Mouse (Mus musculus) megakaryocyte-erythroid progenitor cell, adult 5-6 weeks (primary cell): ENCODE measurements around the gene Akap13. TPM values are rescaled to one million over a fixed set of nuclear protein-coding genes. Genes with fewer than 3 reads are reported as not detected.

ENCODE experiments used
- ATAC-seq: replicated peaks from 2 replicates; pipeline ENCODE4 v1.8.0; 2016; ENCODE audit warnings: mild to moderate bottlenecking, inconsistent platforms; ENCODE audit not compliant: severe bottlenecking, poor library complexity, low FRiP score, low TSS enrichment
- total RNA-seq, 2 experiments: library from RNA; stranded (forward) in 1 of 2; stranded (reverse) in 1 of 2; fragments of 200-1000, 215-1000 nt in 1 of 2; fragments of >200 nt in 1 of 2; fragmentation: Nextera tagmentation in 1 of 2; gene quantifications; 2 replicates each; pipeline ENCODE4 v1.2.3; 2014 to 2017

Akap13 gene
- total RNA-seq, 2 experiments from 2014 or later, result 63.3 to 74.9 TPM

DNA sequence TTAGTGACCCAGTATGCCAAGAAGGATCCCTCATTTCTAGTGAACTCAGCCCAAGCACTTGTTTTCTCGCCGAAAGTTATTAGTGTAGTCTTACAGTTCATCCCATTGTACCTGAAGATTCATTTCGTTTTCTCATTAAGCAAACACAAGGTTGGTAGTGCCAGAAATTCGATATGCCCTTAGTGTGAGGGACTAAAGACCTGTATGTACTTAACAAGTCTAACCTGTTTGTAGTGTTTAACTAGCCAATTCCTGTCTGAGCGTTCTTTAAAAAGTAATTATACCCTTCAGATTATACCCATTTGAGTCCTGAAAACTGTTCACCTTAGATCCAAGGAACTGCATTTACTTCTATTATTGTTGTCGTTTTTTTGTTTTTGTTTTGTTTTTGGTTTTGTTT, 130.1 kb downstream of the Akap13 start:
- no peak for ATAC-seq

DNA sequence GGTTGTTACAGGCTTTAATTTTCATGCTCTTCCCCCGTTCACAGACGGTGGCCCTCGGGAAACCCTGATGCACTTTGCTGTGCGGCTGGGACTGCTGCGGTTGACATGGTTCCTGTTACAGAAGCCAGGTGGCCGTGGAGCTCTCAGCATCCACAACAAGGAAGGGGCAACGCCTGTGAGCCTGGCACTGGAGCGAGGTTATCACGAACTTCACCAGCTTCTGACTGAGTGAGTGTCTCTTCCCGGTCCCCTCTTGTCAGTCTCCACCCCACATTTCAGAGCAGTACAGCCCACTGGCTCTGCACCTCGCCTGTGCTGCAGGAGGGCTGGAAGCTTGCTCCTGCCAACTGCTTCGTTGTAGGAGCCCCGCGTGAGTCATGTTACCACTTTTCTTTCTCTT, 130.8 kb downstream of the Akap13 start:
- peak; percentile 90 for ATAC-seq

DNA sequence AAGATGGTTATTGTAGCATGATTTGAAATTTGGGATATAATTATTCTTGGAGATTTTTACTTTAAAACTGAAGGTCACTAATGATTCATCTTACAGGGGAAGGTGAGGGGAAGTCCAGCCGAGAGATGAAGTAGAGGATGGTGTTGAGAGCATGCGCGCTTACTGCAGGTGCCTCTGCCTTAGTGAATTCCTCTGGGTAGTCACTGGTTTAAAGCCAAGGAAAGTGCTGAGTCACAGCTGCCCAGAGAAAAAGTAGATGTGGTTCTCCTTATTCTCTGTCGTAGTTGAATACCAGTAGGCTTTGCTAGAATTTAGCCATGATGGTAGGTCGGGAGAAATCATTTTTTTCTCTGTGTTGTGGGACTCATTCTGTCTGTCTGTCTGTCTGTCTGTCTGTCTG, 132.4 kb downstream of the Akap13 start:
- peak; percentile 48; the same call in 1 of the 2 replicates for ATAC-seq

DNA sequence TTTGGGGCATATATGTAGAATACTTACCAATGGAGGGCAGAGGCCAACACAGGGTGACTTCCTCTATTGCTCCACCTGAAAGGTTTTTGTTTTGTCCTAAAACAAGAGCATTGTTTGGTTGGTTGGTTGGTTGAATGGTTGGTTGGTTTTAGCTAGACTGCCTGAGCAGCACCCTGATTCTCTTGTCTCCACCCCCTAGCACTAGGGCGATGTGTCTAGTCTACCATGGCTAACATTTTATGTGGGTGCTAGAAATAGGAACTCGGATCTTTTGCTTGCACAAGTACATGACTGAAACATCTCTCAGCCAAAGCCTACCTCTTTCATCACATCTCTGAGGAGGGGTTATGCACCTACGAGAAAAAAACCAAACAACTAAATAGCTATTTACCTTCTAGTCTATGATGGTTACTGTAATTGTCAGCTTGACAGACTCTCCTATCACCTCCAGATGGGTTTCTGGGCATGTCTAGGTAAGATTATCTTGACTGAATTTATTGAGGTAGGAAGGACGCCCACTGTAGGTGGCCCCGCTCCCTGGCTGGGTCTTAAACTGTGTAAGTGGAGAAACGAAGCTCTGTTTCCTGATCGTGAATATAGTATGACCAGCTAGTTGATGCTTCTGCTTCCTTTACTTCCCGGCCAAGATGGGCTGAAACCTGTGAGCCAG, 134.1 kb downstream of the Akap13 start:
- peak; percentile 43 for ATAC-seq

DNA sequence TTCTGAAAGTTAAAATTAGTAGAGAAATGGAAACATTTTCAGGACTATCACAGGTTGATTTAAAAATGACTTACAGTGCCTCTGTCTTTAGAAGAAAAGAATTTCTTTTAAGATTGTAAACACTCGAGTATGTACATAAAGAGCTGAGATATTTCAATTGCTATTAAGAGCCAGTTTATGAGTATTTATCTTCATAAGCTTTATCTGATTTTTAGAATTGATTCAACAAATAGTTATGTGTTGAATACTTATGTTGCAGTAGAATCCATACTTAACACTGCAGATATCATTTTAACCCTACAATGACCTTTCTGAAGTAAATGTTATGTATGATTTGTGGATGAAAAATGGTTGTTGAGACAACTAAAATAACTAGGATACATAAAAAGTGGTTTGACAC, 136.6 kb downstream of the Akap13 start:
- ATAC-seq, result no peak

DNA sequence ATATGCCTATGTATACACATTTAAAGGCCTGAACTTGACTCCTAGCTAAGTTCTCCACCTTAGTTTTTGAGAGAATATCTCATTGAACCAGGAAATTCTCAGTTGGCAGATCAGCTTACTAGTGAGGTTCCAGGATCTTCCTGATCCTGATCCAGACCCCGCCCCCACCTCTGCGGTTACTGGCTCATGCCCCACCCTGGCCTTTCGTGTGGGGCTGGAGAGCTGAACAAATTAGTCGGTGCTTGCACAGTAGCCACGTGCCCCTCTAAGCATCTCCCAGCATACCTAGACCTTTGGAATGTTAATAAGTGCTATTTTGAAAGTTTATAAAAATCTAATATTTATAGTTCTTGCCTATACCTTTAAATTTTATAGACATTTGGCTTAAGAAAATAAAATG, 139.5 kb downstream of the Akap13 start:
- no peak for ATAC-seq

DNA sequence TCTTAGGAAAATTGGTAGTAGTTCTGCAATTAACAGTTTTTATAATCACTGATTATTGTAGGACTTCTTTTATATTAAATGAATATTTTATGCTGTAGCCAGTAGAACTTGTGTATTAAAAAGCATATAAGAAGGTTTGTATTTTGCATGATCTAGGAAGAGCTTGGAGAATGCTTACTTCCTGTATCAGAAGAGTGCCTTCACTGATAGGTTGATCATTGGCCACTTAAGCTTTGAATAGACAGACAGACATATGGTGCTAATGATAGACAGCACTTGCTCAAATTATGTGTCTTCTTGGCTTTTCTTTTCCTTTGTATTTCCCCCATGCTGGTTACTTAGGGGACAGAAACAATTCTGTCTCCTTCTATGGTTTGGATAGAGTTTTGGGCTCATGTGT, 139.9 kb downstream of the Akap13 start:
- ATAC-seq, result peak; percentile 30

DNA sequence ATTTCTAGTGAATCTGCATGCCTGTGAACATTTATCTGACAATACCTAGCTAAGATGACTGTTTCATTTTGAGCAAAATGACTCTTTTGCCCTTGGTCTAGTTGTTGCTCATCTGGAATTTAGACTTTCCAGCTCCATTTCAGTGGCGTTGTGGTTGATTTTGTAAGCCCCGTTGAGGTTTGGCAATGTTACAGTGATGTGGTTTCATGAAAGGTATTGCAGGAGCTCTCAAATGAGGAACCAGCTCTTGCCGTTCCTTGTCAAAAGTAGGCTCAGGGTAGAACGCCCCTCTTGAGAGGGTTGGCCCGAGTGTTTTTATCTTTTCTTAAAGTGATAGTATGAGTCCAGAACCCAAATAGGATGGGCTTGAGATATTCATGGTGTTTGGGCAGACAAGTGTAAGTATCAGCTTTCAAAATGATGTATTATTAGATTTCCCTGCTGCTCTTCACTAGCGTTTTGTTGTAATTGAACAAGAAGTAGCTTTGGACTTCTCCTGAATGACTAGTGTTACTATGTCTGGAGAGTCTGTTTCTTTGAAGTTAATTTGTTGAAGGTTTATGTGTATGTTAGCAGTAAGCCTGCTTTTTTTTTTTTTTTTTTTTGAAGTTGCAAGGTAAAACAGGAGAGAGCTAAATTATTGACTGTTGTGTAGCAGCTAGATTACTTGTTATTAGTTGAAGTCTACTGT, 140.9 kb downstream of the Akap13 start:
- peak; percentile 60 for ATAC-seq

DNA sequence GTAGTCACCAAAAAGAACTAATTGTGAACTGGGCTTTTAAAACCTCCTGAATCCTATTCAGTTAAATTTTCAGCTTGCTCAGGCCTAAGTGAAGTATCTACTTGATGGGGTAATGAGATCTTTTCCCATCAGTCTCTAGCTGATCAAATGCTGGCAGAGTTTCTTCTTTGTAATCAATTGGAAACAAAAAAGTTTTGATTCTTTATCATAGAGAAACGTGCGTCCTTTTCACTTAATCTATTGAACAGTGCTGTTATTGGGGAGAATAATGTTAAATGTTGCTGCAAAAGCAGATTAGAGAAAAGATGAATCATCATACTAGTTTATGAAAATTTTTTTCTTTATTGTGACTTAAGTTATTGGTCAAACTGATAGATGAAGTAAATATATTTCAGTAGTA, 142.5 kb downstream of the Akap13 start:
- ATAC-seq, result peak; percentile 47

DNA sequence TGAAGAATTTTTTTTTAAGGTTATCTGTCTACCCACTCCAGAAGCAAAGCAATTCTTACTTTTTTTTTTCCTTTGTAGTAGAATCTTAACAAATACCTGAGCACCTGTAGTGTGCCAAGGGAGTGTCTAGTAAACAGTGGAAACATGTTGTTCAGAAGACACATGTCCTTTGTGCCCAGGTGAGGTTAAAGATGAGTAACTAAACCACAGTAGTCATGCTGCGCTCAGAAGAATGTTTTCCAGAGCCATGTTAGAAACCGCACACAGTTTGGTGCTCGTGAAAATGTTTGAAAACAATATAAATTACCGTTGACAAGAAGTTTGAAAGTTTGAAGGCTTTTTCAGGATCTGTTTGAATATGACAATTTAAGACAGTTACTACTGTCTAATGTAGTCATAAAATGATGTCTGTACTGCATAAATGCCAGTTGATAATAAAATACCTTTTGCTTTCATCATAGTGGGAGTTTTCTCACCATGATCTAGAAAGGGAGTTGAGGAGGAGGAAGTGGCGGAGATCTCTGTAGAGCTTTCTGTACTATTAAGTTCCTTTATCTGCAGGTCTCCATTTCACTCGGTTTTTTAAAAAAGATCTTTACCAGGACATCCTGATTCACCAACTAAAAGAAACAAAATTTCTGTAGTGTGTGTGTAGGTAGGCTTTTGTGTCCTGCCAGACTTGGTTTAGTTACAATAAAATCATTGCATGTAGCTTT, 145.2 kb downstream of the Akap13 start:
- ATAC-seq, result no peak

DNA sequence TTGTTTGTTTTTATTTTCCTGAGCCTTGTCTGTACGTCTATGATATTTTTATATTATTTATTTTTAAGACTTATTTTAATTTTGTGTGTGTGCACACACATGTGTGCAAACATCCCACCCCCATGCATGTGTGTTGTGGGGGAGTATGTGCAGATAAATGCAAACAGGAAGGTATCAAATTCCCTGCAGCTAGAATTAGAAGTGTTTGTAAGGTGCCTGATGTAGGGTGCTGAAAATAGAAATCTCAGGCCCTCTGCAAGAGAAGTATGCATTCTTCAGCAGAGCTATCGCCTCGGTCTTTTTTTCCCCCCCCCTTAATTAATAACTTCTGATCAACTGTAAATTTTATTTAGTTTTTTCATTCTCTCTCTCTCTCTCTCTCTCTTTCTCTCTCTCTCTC, 151.9 kb downstream of the Akap13 start:
- no peak for ATAC-seq

DNA sequence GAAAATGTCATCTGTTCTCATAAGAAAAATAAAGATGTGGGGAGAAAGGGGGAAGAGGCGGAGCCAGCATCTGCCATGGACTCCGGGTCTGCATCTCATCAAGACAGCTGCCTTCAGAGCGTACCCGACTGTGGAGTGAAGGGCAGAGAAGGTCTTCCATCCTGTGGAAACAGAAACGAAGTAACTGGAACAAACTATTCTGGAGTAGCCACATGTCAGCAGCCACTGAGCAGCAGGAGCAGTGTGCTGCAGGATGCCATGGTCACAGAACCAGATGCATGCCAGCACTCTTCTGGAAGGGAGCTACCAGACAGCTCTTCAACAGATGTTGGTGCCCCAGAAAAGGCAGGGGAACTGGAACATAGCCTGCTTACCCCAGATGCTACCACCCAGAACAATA, 153.4 kb downstream of the Akap13 start:
- no peak for ATAC-seq

DNA sequence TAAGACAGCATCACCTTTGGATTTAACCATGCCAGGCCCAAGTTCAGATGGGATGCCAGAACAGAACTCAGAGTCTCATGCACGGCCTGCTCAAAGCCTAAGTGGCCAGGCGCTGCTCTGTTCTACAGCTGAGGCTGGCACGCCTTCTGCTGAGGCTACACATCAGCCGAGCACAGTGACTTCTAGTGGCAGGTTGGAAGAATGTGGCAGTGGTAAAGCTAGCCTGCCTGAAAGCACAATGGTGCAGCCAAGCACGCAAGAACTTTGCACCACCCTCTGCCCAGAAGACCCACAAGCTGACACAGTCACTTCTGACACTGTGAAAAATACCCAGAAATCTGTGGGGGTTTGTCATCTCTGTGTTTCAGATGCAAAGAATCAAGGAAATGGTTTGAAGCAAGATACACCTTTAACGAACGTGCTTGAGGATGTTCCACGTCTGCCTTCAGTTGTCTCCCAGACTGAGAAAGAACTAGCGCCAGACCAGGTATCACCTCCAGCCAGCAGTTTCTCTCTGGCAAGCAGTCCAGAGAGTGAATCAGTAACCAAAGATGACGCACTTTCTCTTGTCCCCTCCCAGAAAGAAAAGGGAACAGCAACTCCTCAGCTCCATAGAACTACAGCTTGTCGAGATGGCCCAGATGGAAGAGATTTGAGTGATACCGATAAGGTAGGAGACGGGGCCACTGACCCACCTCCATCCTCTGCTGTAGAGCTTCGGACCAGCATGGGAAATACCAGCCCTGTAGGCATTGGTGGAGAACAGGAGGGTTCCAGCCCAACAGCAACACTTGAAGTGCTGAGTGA, 154.3 kb downstream of the Akap13 start:
- peak; percentile 54 for ATAC-seq

DNA sequence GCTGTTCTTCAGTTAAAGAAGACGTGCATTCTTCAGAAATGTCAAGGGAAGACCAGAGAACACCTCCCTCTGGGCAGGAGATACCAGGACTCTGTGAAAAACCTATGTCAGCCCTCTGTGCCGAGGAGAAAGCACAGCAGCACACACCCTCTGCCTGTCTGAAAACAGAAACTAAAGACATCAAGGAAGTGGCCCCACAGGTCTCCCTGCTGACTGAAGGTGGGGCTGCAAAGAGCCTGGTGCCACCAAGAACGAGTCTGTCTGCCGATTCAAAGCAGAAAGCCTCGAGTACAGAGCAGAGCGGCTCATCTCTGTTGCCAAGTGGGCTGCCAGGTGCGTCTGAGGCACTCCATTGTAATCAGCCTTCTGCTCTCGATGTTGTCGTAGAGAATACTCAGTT, 155.1 kb downstream of the Akap13 start:
- peak; percentile 19; the same call in 1 of the 2 replicates for ATAC-seq

DNA sequence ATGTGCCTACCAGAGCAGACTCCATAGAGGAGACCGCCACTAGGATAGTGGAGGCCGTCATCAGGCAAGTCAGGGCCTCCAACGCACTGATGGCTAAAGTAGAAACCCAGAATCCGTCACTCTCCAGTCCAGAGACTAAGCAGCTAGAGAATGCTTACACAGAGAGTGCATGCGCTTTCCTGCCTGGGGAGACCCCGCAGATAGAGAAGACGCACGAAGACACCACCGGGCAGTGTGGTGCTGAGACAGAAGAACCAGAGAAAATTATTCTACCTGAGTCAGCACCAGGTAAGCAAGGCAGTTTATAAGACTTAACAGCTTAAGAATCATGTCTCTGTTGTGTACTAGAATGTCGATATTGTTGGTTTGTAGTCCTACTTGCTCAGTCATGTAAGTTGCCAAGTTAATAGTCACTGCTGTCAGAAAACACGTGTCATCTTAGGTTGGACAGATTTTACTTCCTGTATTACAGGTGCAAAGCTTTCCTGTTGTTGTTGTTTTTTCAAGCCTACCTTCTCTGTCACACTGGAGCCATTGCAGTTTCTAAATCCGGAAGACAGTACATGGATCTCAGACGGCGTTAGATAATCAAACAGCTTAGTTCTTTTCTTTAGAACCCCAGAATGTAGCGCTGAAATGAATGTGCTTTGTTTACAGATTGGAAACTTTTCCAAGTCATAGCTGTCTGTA, 156.1 kb downstream of the Akap13 start:
- ATAC-seq, result no peak

DNA sequence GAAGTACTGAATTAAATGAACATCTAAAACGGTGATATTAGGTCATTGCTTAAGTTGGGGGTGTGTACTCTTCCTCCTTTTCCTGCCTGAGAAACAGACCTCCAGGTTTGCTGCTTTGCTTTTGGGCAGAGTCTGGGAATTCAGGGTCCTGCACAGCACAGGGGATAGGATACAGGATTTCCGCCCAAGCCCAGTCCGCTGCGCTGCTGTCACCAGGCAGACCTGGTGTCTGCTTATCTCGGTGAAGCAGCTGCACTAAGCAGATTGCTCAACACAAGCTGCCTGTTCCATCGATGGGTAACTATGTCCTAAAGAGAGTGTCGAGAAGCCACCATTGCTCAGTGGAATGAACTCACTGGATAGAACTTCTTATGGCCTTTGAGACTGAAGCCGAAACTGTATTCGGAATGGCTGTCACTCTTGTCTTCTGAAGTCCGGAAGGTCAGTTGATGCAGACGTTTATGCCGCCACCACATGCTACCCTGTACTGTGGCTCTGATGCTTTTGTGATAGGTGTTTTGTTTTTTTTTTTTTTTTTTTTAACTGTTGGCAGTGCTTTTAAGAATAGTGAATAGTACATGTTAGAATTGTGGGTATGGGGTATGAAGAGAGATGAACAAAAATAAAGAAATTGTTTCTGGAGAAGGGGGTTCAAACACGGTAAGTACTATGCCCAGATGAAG, 156.8 kb downstream of the Akap13 start:
- ATAC-seq, result peak; percentile 89

DNA sequence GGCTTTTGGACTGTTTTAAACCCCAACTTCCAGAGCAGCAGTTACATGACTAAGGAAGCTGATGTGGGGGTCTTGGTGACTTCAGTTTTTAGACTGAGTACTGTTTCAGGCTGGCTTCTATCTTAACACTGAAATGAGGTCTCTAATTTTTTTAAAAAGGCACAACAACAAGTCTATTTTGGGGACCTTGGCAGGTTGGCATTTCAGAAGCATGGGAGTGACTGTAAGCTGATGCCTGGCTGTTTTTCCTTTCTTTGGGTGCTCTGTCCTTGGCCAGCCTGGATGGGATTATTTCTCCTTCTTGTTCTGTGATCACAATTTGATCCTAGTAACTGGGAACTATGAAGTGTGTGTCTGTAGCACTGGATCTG, 157.3 kb downstream of the Akap13 start:
- no peak for ATAC-seq

DNA sequence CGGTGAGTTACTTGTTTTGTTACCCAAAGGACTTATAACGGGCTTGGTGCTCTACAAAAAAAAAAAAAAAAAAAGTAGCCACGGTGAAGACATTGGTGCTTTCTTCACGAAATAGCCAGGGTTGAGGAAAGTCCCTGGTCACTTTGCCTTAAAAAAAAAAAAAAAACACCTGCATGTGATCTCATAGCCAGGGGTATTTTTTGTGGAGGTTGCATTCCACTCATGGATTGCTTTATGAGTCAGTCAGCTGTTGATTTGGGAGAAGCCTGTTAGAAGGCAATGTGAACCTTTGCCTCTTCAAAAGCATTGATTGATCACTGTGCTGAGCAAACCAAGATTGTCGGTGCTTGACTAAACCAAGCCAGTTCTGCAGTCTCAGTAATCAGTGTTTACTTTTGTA, 157.9 kb downstream of the Akap13 start:
- ATAC-seq, result no peak

DNA sequence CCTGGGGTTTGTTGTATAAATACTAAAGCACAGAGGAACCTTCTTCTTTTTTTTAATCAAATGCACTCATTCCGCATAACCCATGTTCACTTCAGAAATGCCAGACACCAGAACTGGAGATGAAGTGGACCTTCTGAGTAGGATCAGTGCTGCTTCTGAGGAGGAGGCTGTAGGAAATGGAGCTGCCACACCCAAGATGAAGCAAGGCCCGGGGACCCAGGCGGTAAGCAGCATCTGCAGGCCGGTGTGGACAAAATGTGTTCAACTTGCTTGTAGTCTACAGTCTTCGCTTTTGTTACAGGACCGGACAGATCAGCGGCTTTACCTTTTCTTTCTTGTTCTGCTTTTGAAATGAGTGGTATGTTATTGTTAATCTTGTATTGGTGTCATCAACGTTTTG, 159.5 kb downstream of the Akap13 start:
- ATAC-seq, result no peak
